Mouse (Mus musculus): ENCODE results near the gene Pex14. TPM values are rescaled to one million over a fixed set of nuclear protein-coding genes. Genes with fewer than 3 reads are reported as not detected.

Gene Pex14
- 29.0 TPM for total RNA-seq (2023)

GRCm38 (mm10) chr4:149099369-149100017, at the start of gene Pex14:
Gene Pex14 (minus strand): TSS chr4:149099876.

GRCm38 (mm10) chr4:149136982-149137770, 37.5 kb upstream of the Pex14 start, which contains the start of gene Cenps:
Gene Cenps (minus strand): TSS chr4:149137629.

GRCm38 (mm10) chr4:149126663-149127062, 27.0 kb upstream of the Pex14 start, which contains the start of gene Cort:
Gene Cort (minus strand): TSS chr4:149126763.

GRCm38 (mm10) chr4:149103875-149104561, 4.3 kb upstream of the Pex14 start, which contains the start of gene Dffa:
Gene Dffa (plus strand): TSS chr4:149104146.

Other genes starting within 250 kb of the Pex14 start
- gene Dffa, start 4.3 kb upstream of the Pex14 start, total RNA-seq (2023): 32.2 TPM
- 1.1 TPM for gene Cort, start 26.9 kb upstream of the Pex14 start, total RNA-seq (2023)
- gene Cenps, start 37.8 kb upstream of the Pex14 start, total RNA-seq (2023): 8.7 TPM
- 42.5 TPM for gene Pgd, start 66.9 kb upstream of the Pex14 start, total RNA-seq (2023)
- 36.1 TPM for gene Kif1b, start 207.8 kb upstream of the Pex14 start, total RNA-seq (2023)